Mouse (Mus musculus) Patski (cell line): ENCODE results near the gene Slc25a1. TPM values are rescaled to one million over a fixed set of nuclear protein-coding genes. Genes with fewer than 3 reads are reported as not detected.

Experiments used
- ATAC-seq: fragments of 100-300 bp; one replicate; pipeline ENCODE4 v1.8.0; 2021
- CTCF ChIA-PET: fragments of 350-600 bp; sonication (Branson Sonifier 250); formaldehyde crosslinking; loops from one replicate; lab custom pipeline; 2022; ENCODE audit warnings: inconsistent platforms; lab: Charles Lee
- POLR2A ChIA-PET: fragments of 350-600 bp; sonication (Branson Sonifier 250); formaldehyde crosslinking; loops from one replicate; lab custom pipeline; 2022; ENCODE audit warnings: antibody characterized with exemption, inconsistent platforms; lab: Charles Lee
- DNase-seq: peaks from one replicate; pipeline ENCODE4 v3.0.0-alpha.2; 2011; ENCODE audit warnings: low read depth, low spot score
- H3K27me3 ChIP-seq: fragments of 371-371 bp; one replicate; pipeline ENCODE4 v1.5.1; 2021
- CTCF ChIP-seq: fragments of 100-300 bp; IDR thresholded peaks from one replicate; pipeline ENCODE4 v1.5.1; 2021
- in situ Hi-C: fragments of 300-500 bp; cut with MboI; formaldehyde crosslinking; loops from 3 replicates; pipeline ENCODE4 v1.11.1; 2018; ENCODE audit warnings: low pct_unique_long_range_greater_than_20kb, mixed read lengths
- polyA plus RNA-seq: library from polyadenylated mRNA; unstranded; gene quantifications from one replicate; pipeline ENCODE4 v1.2.3, GENCODE M21; 2021

Gene Slc25a1
- polyA plus RNA-seq, 1 experiment from 2014 or later = 114 TPM

DNA sequence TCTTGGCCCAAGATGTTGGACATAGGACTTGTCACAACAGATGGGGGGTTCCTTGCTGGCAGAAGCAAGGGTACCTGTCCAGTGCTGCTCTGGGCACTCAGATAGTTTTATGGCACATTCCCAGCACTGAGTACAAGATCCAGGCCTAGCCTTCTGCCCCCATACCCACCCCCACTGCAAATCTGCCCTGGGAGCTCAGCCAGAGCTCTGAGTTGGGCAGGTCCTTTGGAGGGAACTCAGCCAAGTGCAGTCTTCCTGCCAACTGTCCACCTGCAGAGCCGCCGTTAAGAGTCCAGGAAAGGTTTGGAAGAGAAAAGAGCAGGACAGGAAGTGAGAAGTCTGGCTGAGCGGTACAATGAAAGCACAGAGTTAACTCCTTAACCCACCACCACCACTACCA, 35.4 kb downstream of the Slc25a1 start:
- ChIA-PET POLR2A (no interaction called here), CTCF (interaction anchor here (1.5 to 1.7 kb wide), 2 partner anchors 16 to 23 kb away, joined by 3 read pairs; no protein-coding TSS in a partner anchor)
- no peak for DNase-seq
- no peak for TF ChIP-seq CTCF
- ATAC-seq = no peak
- no peaks in the 10 kb centered on the region for H3K27me3 ChIP-seq
- in situ Hi-C loops = no loop called here

DNA sequence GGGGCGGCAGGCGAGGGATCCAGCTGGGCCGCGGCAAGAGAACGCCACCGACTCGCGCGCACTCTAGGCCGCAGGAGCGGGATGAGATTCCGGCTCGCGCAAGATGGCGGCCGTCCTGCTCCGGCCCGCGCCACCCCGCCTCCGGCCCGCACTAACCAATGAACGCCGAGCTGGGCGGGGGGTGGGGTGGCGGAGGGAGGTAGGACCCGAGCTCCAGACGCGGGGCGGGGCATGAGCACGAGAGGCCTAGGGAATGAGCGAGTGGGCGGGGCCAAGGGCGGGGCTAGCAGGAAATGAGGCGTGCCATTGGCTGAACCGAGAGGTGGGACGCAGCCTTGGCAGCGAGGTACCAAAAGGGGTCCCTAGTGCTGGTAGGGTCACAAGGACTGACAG, 36.5 kb downstream of the Slc25a1 start, which contains the start of gene Gm20518:
Gene Gm20518, minus strand, starts transcription at position 105 of the 393 bp plus-strand sequence.
- TF ChIP-seq CTCF = no peak
- peak; percentile 88 for ATAC-seq
- DNase-seq = peak; percentile 58
- in situ Hi-C loops = no loop called here
- ChIA-PET CTCF (interaction anchor here (1.5 to 1.7 kb wide), 2 partner anchors 15 to 24 kb away, joined by 3 read pairs; no protein-coding TSS in a partner anchor), POLR2A (interaction anchor here (1.9 kb wide), 1 partner anchor 31 kb away, joined by 7 read pairs; no protein-coding TSS in a partner anchor)
- H3K27me3 ChIP-seq = no peaks in the 10 kb centered on the region

- in situ Hi-C loops = no loop called here
- CTCF ChIA-PET = interaction anchor here (1.5 to 1.7 kb wide), 2 partner anchors 15 to 25 kb away, joined by 3 read pairs; no protein-coding TSS in a partner anchor
- POLR2A ChIA-PET = interaction anchor here (0.7 to 1.9 kb wide), 2 partner anchors 13 to 31 kb away, joined by 3 to 7 read pairs; no protein-coding TSS in a partner anchor
- no peak for TF ChIP-seq CTCF
- DNase-seq (peak; percentile 37), ATAC-seq (peak; percentile 55)
- H3K27me3 ChIP-seq = no peaks in the 10 kb centered on the region
Measured at GRCm38 (mm10) chr16:17890917-17891566, 37.0 kb downstream of the Slc25a1 start.

- no peaks in the 10 kb centered on the region for H3K27me3 ChIP-seq
- CTCF ChIA-PET = no interaction called here
- no peak for TF ChIP-seq CTCF
- POLR2A ChIA-PET = interaction anchor here (0.7 to 1.9 kb wide), 2 partner anchors 12 to 32 kb away, joined by 3 to 7 read pairs; no protein-coding TSS in a partner anchor
- ATAC-seq (no peak), DNase-seq (no peak)
- in situ Hi-C loops = no loop called here
Measured at GRCm38 (mm10) chr16:17890342-17890727, 37.7 kb downstream of the Slc25a1 start.

- in situ Hi-C loops = no loop called here
- no peaks in the 10 kb centered on the region for H3K27me3 ChIP-seq
- no peak for TF ChIP-seq CTCF
- ChIA-PET POLR2A (no interaction called here), CTCF (no interaction called here)
- no peak for ATAC-seq
- DNase-seq = no peak
Measured at GRCm38 (mm10) chr16:17889689-17890341, 38.2 kb downstream of the Slc25a1 start.

GRCm38 (mm10) chr16:17884116-17884515, 43.9 kb downstream of the Slc25a1 start:
- ChIA-PET CTCF (interaction anchor here (1.1 kb wide), 1 partner anchor 38 kb away, joined by 3 read pairs; no protein-coding TSS in a partner anchor), POLR2A (no interaction called here)
- in situ Hi-C loops = no loop called here
- DNase-seq = no peak
- H3K27me3 ChIP-seq = no peaks in the 10 kb centered on the region
- ATAC-seq = no peak
- TF ChIP-seq CTCF = no peak

GRCm38 (mm10) chr16:17882196-17882595, 45.8 kb downstream of the Slc25a1 start:
- no peak for ATAC-seq
- TF ChIP-seq CTCF = no peak
- in situ Hi-C loops = no loop called here
- no peaks in the 10 kb centered on the region for H3K27me3 ChIP-seq
- no peak for DNase-seq
- CTCF ChIA-PET = interaction anchor here (1.5 kb wide), 1 partner anchor 14 kb away, joined by 3 read pairs; no protein-coding TSS in a partner anchor
- POLR2A ChIA-PET = no interaction called here

DNA sequence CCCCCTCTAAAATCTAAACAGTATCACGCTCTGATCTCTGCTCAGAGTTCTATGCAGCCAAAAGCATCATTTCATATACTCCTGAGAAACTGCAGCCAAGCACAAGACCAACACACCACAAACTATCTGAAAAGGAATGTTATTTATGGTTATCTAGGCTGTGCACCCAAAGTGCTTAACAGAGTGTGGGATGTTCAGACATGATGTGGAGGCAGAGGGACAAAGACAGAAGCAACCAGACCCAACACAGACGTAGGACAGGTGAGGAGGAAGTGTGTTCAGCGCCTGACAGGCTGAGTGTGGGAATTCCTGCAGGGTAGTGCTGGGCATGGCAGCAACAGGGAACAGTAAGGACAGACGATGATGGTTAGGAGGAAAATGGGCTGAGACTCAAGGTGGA, 48.4 kb downstream of the Slc25a1 start:
- CTCF ChIA-PET = no interaction called here
- in situ Hi-C loops = no loop called here
- TF ChIP-seq CTCF = no peak
- H3K27me3 ChIP-seq = no peaks in the 10 kb centered on the region
- DNase-seq (no peak), ATAC-seq (no peak)
- POLR2A ChIA-PET = no interaction called here

GRCm38 (mm10) chr16:17876096-17876495, 51.9 kb downstream of the Slc25a1 start:
- ATAC-seq (no peak), DNase-seq (no peak)
- in situ Hi-C loops = no loop called here
- CTCF ChIA-PET = interaction anchor here (1.6 to 1.8 kb wide), 2 partner anchors 16 to 27 kb away, joined by 3 to 4 read pairs; partner anchors contain the start of gene Gm20518
- H3K27me3 ChIP-seq = no peaks in the 10 kb centered on the region
- TF ChIP-seq CTCF = no peak
- POLR2A ChIA-PET = no interaction called here

Other genes starting within 250 kb of the Slc25a1 start
- gene Med15, start 195.3 kb downstream of the Slc25a1 start, polyA plus RNA-seq = 69.1 TPM
- gene Klhl22, start 168.6 kb downstream of the Slc25a1 start, polyA plus RNA-seq = 128 TPM
- 60.3 TPM for gene Scarf2, start 130.9 kb downstream of the Slc25a1 start, polyA plus RNA-seq
- gene B830017H08Rik, start 95.1 kb downstream of the Slc25a1 start, polyA plus RNA-seq = 0.21 TPM
- gene Car15, start 89.9 kb downstream of the Slc25a1 start, polyA plus RNA-seq = 1.4 TPM
- 0.17 TPM for gene Gm20518, start 36.5 kb downstream of the Slc25a1 start, polyA plus RNA-seq
- 0.13 TPM for gene Tssk1, start 34.0 kb downstream of the Slc25a1 start, polyA plus RNA-seq
- gene Dgcr2, start 29.7 kb downstream of the Slc25a1 start, polyA plus RNA-seq = 75.2 TPM
- gene Tssk2, start 29.6 kb downstream of the Slc25a1 start, polyA plus RNA-seq = 0.08 TPM
- gene Ess2, start 16.9 kb downstream of the Slc25a1 start, polyA plus RNA-seq = 25.7 TPM
- not detected for gene Gsc2, start 13.2 kb downstream of the Slc25a1 start, polyA plus RNA-seq
- gene Vpreb2, start 52.2 kb upstream of the Slc25a1 start, polyA plus RNA-seq = 0.31 TPM
- gene Dgcr6, start 124.6 kb upstream of the Slc25a1 start, polyA plus RNA-seq = 59.5 TPM
- gene Prodh, start 162.0 kb upstream of the Slc25a1 start, polyA plus RNA-seq = 1.3 TPM
- 0.90 TPM for gene Rtn4r, start 199.4 kb upstream of the Slc25a1 start, polyA plus RNA-seq